Mouse (Mus musculus) G1E (cell line): ENCODE measurements around the gene Dcdc2a. TPM values are rescaled to one million over a fixed set of nuclear protein-coding genes. Genes with fewer than 3 reads are reported as not detected.

Experiments used
- ATAC-seq: 2 replicates; pipeline ENCODE4 v1.8.0; 2016; ENCODE audit warnings: mild to moderate bottlenecking; ENCODE audit not compliant: insufficient number of reproducible peaks, poor library complexity, low FRiP score, severe bottlenecking; ENCODE audit errors: extremely low read depth
- DNase-seq: peaks from one replicate; pipeline ENCODE4 v3.0.0; 2012; ENCODE audit warnings: low spot score
- H3K27me3 ChIP-seq: 2 replicates; pipeline ENCODE4 v1.6.1; 2012; ENCODE audit warnings: mild to moderate bottlenecking, low read length, inconsistent platforms; ENCODE audit not compliant: insufficient read depth
- H3K36me3 ChIP-seq: replicated peaks from 2 replicates; pipeline ENCODE3; 2012; ENCODE audit warnings: mild to moderate bottlenecking, inconsistent platforms
- H3K4me1 ChIP-seq: 2 replicates; pipeline ENCODE4 v1.6.1; 2012; ENCODE audit warnings: low read depth, low read length, inconsistent platforms, mixed read lengths; ENCODE audit not compliant: insufficient read depth
- H3K4me3 ChIP-seq: 2 replicates; pipeline ENCODE4 v1.5.1; 2012; ENCODE audit warnings: low read depth, mild to moderate bottlenecking, inconsistent platforms, low read length, moderate library complexity, mixed read lengths
- H3K9me3 ChIP-seq: replicated peaks from 2 replicates; pipeline ENCODE4 v1.6.1; 2012; ENCODE audit warnings: inconsistent platforms
- CTCF ChIP-seq: IDR thresholded peaks from 2 replicates; pipeline ENCODE4 v1.5.1; 2012; ENCODE audit warnings: low read depth, low read length, inconsistent platforms, mixed read lengths
- GATA1 ChIP-seq: IDR thresholded peaks from 2 replicates; pipeline ENCODE4 v1.6.1; 2012; ENCODE audit warnings: borderline replicate concordance, low read length, inconsistent platforms, mixed read lengths
- GATA2 ChIP-seq: IDR thresholded peaks from 2 replicates; pipeline ENCODE4 v1.6.1; 2012; ENCODE audit warnings: low read depth, low read length, inconsistent platforms, borderline replicate concordance
- POLR2AphosphoS5 ChIP-seq: IDR thresholded peaks from 2 replicates; pipeline ENCODE4 v1.6.1; 2012; ENCODE audit warnings: low read depth, low read length, inconsistent platforms; ENCODE audit not compliant: insufficient replicate concordance
- TAL1 ChIP-seq: conservative IDR thresholded peaks from 2 replicates; pipeline ENCODE4 v1.6.1; 2012; ENCODE audit warnings: low read depth, low read length, inconsistent platforms, mixed read lengths
- polyA plus RNA-seq: library from polyadenylated mRNA; stranded (reverse); fragments of >175 nt; gene quantifications from 2 replicates; pipeline ENCODE4 v1.2.3, GENCODE M21; 2012
- total RNA-seq, 2 experiments: library from RNA; stranded (forward) in 1 of 2; stranded (reverse) in 1 of 2; fragments of 200-1000 nt in 1 of 2; fragments of >200 nt in 1 of 2; fragmentation: Nextera tagmentation in 1 of 2; gene quantifications; 2 replicates each; pipeline ENCODE4 v1.2.3; 2014 to 2017

The Dcdc2a gene
- total and polyA plus RNA-seq, 3 experiments = 0.11 TPM; not detected in 2

GRCm38 (mm10) chr13:25190218-25190617 lies 134.4 kb downstream of the Dcdc2a start:
- Histone ChIP-seq H3K9me3 (no peaks in the 10 kb centered on the region), H3K27me3 (0 out of 2 replicates have a peak, but pooled peaks cover 4% of the 10 kb centered on the region), H3K4me1 (no peaks in the 10 kb centered on the region), H3K4me3 (no peak overlapping the region), H3K36me3 (no peaks in the 10 kb centered on the region)
- DNase-seq = no peak
- no peak for ATAC-seq
- TF ChIP-seq POLR2AphosphoS5 (no peak), TAL1 (no peak), GATA2 (no peak), GATA1 (no peak), CTCF (no peak)

GRCm38 (mm10) chr13:25195706-25196105 lies 139.9 kb downstream of the Dcdc2a start:
- 0 out of 2 replicates have a peak, but pooled peaks cover 2% of the 10 kb centered on the region for H3K27me3 ChIP-seq
- no peak for ATAC-seq
- H3K9me3 ChIP-seq = no peaks in the 10 kb centered on the region
- TF ChIP-seq CTCF (no peak), POLR2AphosphoS5 (no peak), GATA1 (no peak), GATA2 (no peak), TAL1 (no peak)
- no peaks in the 10 kb centered on the region for H3K36me3 ChIP-seq
- no peak for DNase-seq
- no peak overlapping the region for H3K4me3 ChIP-seq
- no peaks in the 10 kb centered on the region for H3K4me1 ChIP-seq

GRCm38 (mm10) chr13:25199916-25200315 lies 144.1 kb downstream of the Dcdc2a start:
- H3K9me3 ChIP-seq = no peaks in the 10 kb centered on the region
- no peak for ATAC-seq
- H3K36me3 ChIP-seq = no peaks in the 10 kb centered on the region
- no peaks in the 10 kb centered on the region for H3K27me3 ChIP-seq
- no peak overlapping the region for H3K4me3 ChIP-seq
- DNase-seq = no peak
- no peak for TF ChIP-seq TAL1
- TF ChIP-seq CTCF = no peak
- no peak for TF ChIP-seq GATA2
- TF ChIP-seq GATA1 = no peak
- TF ChIP-seq POLR2AphosphoS5 = no peak
- no peaks in the 10 kb centered on the region for H3K4me1 ChIP-seq

- H3K9me3 ChIP-seq = no peaks in the 10 kb centered on the region
- ATAC-seq (no peak), DNase-seq (no peak)
- H3K27me3 ChIP-seq = no peaks in the 10 kb centered on the region
- no peaks in the 10 kb centered on the region for H3K4me1 ChIP-seq
- H3K4me3 ChIP-seq = no peak overlapping the region
- TF ChIP-seq CTCF (no peak), GATA2 (no peak), GATA1 (no peak), TAL1 (no peak)
- H3K36me3 ChIP-seq = no peaks in the 10 kb centered on the region
Measured at GRCm38 (mm10) chr13:25206950-25207349, 151.1 kb downstream of the Dcdc2a start.

GRCm38 (mm10) chr13:25218394-25218793 lies 162.6 kb downstream of the Dcdc2a start:
- Histone ChIP-seq H3K36me3 (no peaks in the 10 kb centered on the region), H3K4me3 (no peak overlapping the region), H3K9me3 (no peaks in the 10 kb centered on the region), H3K27me3 (no peaks in the 10 kb centered on the region), H3K4me1 (no peaks in the 10 kb centered on the region)
- no peak for ATAC-seq
- no peak for TF ChIP-seq TAL1
- no peak for TF ChIP-seq GATA2
- no peak for TF ChIP-seq CTCF
- TF ChIP-seq GATA1 = no peak
- TF ChIP-seq POLR2AphosphoS5 = no peak
- no peak for DNase-seq

- DNase-seq (no peak), ATAC-seq (no peak)
- TF ChIP-seq CTCF (no peak), POLR2AphosphoS5 (no peak), TAL1 (no peak), GATA1 (no peak), GATA2 (no peak)
Measured at GRCm38 (mm10) chr13:25220186-25220787, 164.5 kb downstream of the Dcdc2a start.

More at GRCm38 (mm10) chr13:25220186-25220787, 164.5 kb downstream of the Dcdc2a start:
- H3K4me3 ChIP-seq = no peak overlapping the region
- H3K27me3 ChIP-seq = no peaks in the 10 kb centered on the region
- no peaks in the 10 kb centered on the region for H3K36me3 ChIP-seq
- H3K9me3 ChIP-seq = no peaks in the 10 kb centered on the region
- no peaks in the 10 kb centered on the region for H3K4me1 ChIP-seq
